Mouse (Mus musculus): ENCODE results near the gene Bub1b. TPM values are rescaled to one million over a fixed set of nuclear protein-coding genes. Genes with fewer than 3 reads are reported as not detected.

Bub1b gene
- polyA plus RNA-seq, 1 experiment from 2014 or later: 107 TPM

- H3K9ac ChIP-seq (ENCODE audit: low read depth, low read length): no peak overlapping the region
- whole genome bisulfite sequencing: 72% methylated on average over 5 of the region's 5 CpGs
- H3K4me2 ChIP-seq (replicated peaks; ENCODE audit: low read depth, low read length): no peak overlapping the region
- H3K4me3 ChIP-seq (ENCODE audit: low read length): no peak overlapping the region
- no peaks in the 10 kb centered on the region for H3K36me3 ChIP-seq (ENCODE audit: control insufficient read depth, insufficient read depth, low read length)
- H3K27me3 ChIP-seq (ENCODE audit: control insufficient read depth, insufficient read depth, low read length): peaks cover 17% of the 10 kb centered on the region
- H3K9me3 ChIP-seq (ENCODE audit: control insufficient read depth, low read length): no peaks in the 10 kb centered on the region
- H3K4me1 ChIP-seq (ENCODE audit: control insufficient read depth, insufficient read depth, low read length): peaks cover 14% of the 10 kb centered on the region; the same call in 1 of the 2 replicates
- H3K27ac ChIP-seq (ENCODE audit: low read depth, low read length): no peak overlapping the region
- ATAC-seq (ENCODE audit: low FRiP score, low TSS enrichment): no peak
Observed at GRCm38 (mm10) chr2:118667181-118667580, 69.2 kb downstream of the Bub1b start.

- WGBS: 57% methylated on average over 6 of the region's 6 CpGs
Observed at GRCm38 (mm10) chr2:118669245-118669644, 71.2 kb downstream of the Bub1b start.

GRCm38 (mm10) chr2:118669785-118670184, 71.8 kb downstream of the Bub1b start:
- Histone ChIP-seq H3K4me1 (ENCODE audit: control insufficient read depth, insufficient read depth, low read length) (no peaks in the 10 kb centered on the region), H3K4me2 (replicated peaks; ENCODE audit: low read depth, low read length) (no peak overlapping the region), H3K36me3 (ENCODE audit: control insufficient read depth, insufficient read depth, low read length) (no peaks in the 10 kb centered on the region), H3K27me3 (ENCODE audit: control insufficient read depth, insufficient read depth, low read length) (peaks cover 15% of the 10 kb centered on the region), H3K4me3 (ENCODE audit: low read length) (no peak overlapping the region), H3K27ac (ENCODE audit: low read depth, low read length) (0 out of 2 replicates have a peak overlapping the region, but pooled peaks have one; percentile 30), H3K9ac (ENCODE audit: low read depth, low read length) (no peak overlapping the region), H3K9me3 (ENCODE audit: control insufficient read depth, low read length) (no peaks in the 10 kb centered on the region)
- ATAC-seq (ENCODE audit: low FRiP score, low TSS enrichment): no peak
- WGBS: 28% methylated on average over 2 of the region's 2 CpGs

More at GRCm38 (mm10) chr2:118669245-118669644, 71.2 kb downstream of the Bub1b start:
- peak; percentile 53; the same call in 1 of the 2 replicates for ATAC-seq (ENCODE audit: low FRiP score, low TSS enrichment)
- peaks cover 13% of the 10 kb centered on the region; the same call in 1 of the 2 replicates for H3K27me3 ChIP-seq (ENCODE audit: control insufficient read depth, insufficient read depth, low read length)
- H3K27ac ChIP-seq (ENCODE audit: low read depth, low read length): 0 out of 2 replicates have a peak overlapping the region, but pooled peaks have one; percentile 7
- H3K4me3 ChIP-seq (ENCODE audit: low read length): no peak overlapping the region
- no peaks in the 10 kb centered on the region for H3K9me3 ChIP-seq (ENCODE audit: control insufficient read depth, low read length)
- no peak overlapping the region for H3K9ac ChIP-seq (ENCODE audit: low read depth, low read length)
- no peak overlapping the region for H3K4me2 ChIP-seq (replicated peaks; ENCODE audit: low read depth, low read length)
- H3K36me3 ChIP-seq (ENCODE audit: control insufficient read depth, insufficient read depth, low read length): no peaks in the 10 kb centered on the region
- no peaks in the 10 kb centered on the region for H3K4me1 ChIP-seq (ENCODE audit: control insufficient read depth, insufficient read depth, low read length)

GRCm38 (mm10) chr2:118671728-118672127, 73.7 kb downstream of the Bub1b start:
- no peak for ATAC-seq (ENCODE audit: low FRiP score, low TSS enrichment)
- H3K27ac ChIP-seq (ENCODE audit: low read depth, low read length): no peak overlapping the region
- H3K4me2 ChIP-seq (replicated peaks; ENCODE audit: low read depth, low read length): no peak overlapping the region
- 41% methylated on average over 1 of the region's 1 CpGs for WGBS
- peaks cover 34% of the 10 kb centered on the region for H3K27me3 ChIP-seq (ENCODE audit: control insufficient read depth, insufficient read depth, low read length)
- H3K36me3 ChIP-seq (ENCODE audit: control insufficient read depth, insufficient read depth, low read length): no peaks in the 10 kb centered on the region
- H3K9ac ChIP-seq (ENCODE audit: low read depth, low read length): no peak overlapping the region
- no peak overlapping the region for H3K4me3 ChIP-seq (ENCODE audit: low read length)
- H3K4me1 ChIP-seq (ENCODE audit: control insufficient read depth, insufficient read depth, low read length): peaks cover under 1% of the 10 kb centered on the region; the same call in 1 of the 2 replicates
- H3K9me3 ChIP-seq (ENCODE audit: control insufficient read depth, low read length): no peaks in the 10 kb centered on the region

DNA sequence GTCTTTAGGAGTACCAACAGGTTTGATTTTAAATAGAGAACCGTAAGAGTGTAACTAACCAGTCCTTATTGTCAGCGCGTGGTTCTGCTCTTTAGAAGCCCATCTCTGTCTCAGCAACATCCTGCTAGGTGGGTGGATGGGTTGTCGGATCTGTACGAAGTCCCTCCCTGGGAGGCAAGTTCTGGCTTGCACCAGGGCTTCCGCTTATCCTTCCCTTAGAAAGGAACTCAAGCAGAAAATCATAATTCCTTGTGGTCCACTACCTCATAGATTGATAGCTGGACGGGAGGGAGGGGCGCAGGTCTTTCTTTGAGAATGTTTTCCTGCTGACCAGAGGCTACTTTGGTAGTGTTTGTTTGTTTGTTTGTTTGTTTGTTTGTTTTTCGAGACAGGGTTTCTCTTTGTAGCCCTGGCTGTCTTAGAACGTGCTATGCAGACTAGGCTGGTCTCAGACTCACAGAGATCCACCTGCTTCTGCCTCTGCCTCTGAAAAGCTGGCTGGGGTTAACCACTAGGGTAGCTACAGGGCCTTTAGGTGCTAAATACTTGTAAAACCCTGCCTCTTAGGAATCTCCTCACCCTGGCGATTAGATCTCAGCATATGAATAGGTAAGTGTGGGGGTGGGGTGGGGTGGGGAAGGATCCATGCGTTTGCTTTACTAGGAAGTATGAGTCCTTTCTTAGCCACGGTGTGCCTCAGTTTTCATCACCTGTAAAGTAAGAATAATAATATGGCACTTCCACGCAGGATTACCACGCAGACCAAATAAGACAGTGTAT, 75.9 kb downstream of the Bub1b start:
- Histone ChIP-seq H3K4me2 (replicated peaks; ENCODE audit: low read depth, low read length) (no peak overlapping the region), H3K9me3 (ENCODE audit: control insufficient read depth, low read length) (no peaks in the 10 kb centered on the region), H3K4me1 (ENCODE audit: control insufficient read depth, insufficient read depth, low read length) (peaks cover 5% of the 10 kb centered on the region; the same call in 1 of the 2 replicates), H3K4me3 (ENCODE audit: low read length) (no peak overlapping the region), H3K27me3 (ENCODE audit: control insufficient read depth, insufficient read depth, low read length) (peaks cover 52% of the 10 kb centered on the region), H3K9ac (ENCODE audit: low read depth, low read length) (no peak overlapping the region), H3K27ac (ENCODE audit: low read depth, low read length) (no peak overlapping the region), H3K36me3 (ENCODE audit: control insufficient read depth, insufficient read depth, low read length) (no peaks in the 10 kb centered on the region)
- ATAC-seq (ENCODE audit: low FRiP score, low TSS enrichment): no peak
- 19% methylated on average over 15 of the region's 15 CpGs for WGBS

GRCm38 (mm10) chr2:118674500-118674899, 76.5 kb downstream of the Bub1b start:
- Histone ChIP-seq H3K4me1 (ENCODE audit: control insufficient read depth, insufficient read depth, low read length) (peaks cover 5% of the 10 kb centered on the region; the same call in 1 of the 2 replicates), H3K4me2 (replicated peaks; ENCODE audit: low read depth, low read length) (no peak overlapping the region), H3K9me3 (ENCODE audit: control insufficient read depth, low read length) (no peaks in the 10 kb centered on the region), H3K4me3 (ENCODE audit: low read length) (no peak overlapping the region), H3K27ac (ENCODE audit: low read depth, low read length) (no peak overlapping the region), H3K9ac (ENCODE audit: low read depth, low read length) (no peak overlapping the region), H3K36me3 (ENCODE audit: control insufficient read depth, insufficient read depth, low read length) (no peaks in the 10 kb centered on the region), H3K27me3 (ENCODE audit: control insufficient read depth, insufficient read depth, low read length) (peaks cover 52% of the 10 kb centered on the region)
- no peak for ATAC-seq (ENCODE audit: low FRiP score, low TSS enrichment)
- 9% methylated on average over 7 of the region's 7 CpGs for WGBS

DNA sequence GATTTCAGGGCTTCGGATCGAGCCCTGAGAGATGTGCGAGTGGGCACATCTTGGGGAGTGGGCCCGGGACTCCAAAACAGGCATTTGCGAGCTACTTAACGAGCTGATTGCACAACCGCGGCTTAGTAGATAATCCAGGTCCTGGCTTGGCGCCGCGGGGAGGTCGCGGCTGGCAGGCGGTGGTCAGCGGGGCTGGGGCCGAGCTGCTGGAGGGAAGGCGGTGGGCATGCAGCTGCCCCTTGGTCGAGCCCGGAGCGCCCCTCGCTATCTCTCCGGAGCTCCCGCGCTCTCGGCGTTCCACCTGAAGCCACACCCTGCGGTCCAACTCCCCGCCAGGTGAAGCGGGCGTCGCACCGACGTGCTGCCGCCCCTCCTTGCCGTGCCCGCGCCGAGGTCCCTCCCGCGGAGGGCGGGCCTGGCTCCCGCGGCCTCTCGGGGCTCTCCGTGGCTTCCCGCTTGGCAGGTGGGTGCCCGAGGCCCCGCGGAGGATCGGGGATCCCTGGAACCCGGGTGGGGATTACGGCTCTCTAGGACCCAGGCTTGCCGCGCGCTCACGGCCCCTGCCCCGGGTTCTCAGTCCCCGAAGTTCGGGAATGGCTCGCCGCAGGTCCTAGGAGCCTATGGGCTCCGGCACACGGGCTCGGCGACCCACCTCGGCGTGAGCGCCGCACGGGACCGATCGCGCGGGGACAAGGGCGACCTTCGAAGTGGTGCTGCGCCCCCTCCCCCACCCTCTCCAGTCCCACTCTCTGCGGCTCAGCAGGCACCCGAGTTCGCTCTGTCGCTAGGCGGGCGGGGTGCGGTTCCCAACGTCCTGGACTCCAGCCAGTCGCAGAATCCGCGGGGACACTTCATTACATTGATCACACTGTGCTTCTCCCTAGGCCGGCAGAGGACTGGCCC, 79.1 kb downstream of the Bub1b start:
- peak overlapping the region; percentile 93 for H3K4me2 ChIP-seq (replicated peaks; ENCODE audit: low read depth, low read length)
- peak overlapping the region; percentile 51 for H3K4me3 ChIP-seq (ENCODE audit: low read length)
- no peaks in the 10 kb centered on the region for H3K36me3 ChIP-seq (ENCODE audit: control insufficient read depth, insufficient read depth, low read length)
- ATAC-seq (ENCODE audit: low FRiP score, low TSS enrichment): peak; percentile 55
- H3K27ac ChIP-seq (ENCODE audit: low read depth, low read length): no peak overlapping the region
- H3K27me3 ChIP-seq (ENCODE audit: control insufficient read depth, insufficient read depth, low read length): peaks cover 52% of the 10 kb centered on the region
- WGBS: under 1% methylated on average over 78 of the region's 89 CpGs
- peaks cover 6% of the 10 kb centered on the region; the same call in 1 of the 2 replicates for H3K4me1 ChIP-seq (ENCODE audit: control insufficient read depth, insufficient read depth, low read length)
- peak overlapping the region; percentile 50 for H3K9ac ChIP-seq (ENCODE audit: low read depth, low read length)
- H3K9me3 ChIP-seq (ENCODE audit: control insufficient read depth, low read length): no peaks in the 10 kb centered on the region

DNA sequence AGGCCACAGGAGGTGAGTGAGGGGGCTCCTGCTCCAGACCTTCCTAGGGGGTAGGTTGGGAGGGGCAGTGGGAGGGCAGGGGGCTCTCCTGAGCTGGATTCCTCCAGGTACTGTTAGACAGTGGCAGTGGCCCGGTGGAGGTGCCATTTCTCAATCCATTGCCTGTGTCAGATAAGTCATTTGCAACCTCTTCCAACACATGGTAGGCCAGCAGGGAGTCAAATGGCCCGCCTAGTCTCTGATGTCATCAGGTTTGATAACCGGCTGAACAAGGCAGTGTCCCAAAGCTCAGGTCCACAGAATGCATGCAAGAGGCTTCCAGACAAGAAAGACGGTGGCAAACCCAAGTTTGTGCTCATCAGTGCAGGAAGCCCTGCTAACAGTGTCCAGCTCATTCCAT, 79.8 kb downstream of the Bub1b start:
- no peak overlapping the region for H3K9ac ChIP-seq (ENCODE audit: low read depth, low read length)

More for the DNA sequence above, 79.8 kb downstream of the Bub1b start:
- Histone ChIP-seq H3K4me3 (ENCODE audit: low read length) (peak overlapping the region; percentile 51), H3K4me1 (ENCODE audit: control insufficient read depth, insufficient read depth, low read length) (peaks cover 9% of the 10 kb centered on the region; the same call in 1 of the 2 replicates), H3K27ac (ENCODE audit: low read depth, low read length) (no peak overlapping the region), H3K36me3 (ENCODE audit: control insufficient read depth, insufficient read depth, low read length) (no peaks in the 10 kb centered on the region), H3K9me3 (ENCODE audit: control insufficient read depth, low read length) (no peaks in the 10 kb centered on the region), H3K4me2 (replicated peaks; ENCODE audit: low read depth, low read length) (peak overlapping the region; percentile 93), H3K27me3 (ENCODE audit: control insufficient read depth, insufficient read depth, low read length) (peaks cover 49% of the 10 kb centered on the region)
- WGBS: 9% methylated on average over 4 of the region's 4 CpGs
- ATAC-seq (ENCODE audit: low FRiP score, low TSS enrichment): peak; percentile 38; the same call in 1 of the 2 replicates
